8 mouse cellular contexts compared by ENCODE assay signal in the genomic region with DNA sequence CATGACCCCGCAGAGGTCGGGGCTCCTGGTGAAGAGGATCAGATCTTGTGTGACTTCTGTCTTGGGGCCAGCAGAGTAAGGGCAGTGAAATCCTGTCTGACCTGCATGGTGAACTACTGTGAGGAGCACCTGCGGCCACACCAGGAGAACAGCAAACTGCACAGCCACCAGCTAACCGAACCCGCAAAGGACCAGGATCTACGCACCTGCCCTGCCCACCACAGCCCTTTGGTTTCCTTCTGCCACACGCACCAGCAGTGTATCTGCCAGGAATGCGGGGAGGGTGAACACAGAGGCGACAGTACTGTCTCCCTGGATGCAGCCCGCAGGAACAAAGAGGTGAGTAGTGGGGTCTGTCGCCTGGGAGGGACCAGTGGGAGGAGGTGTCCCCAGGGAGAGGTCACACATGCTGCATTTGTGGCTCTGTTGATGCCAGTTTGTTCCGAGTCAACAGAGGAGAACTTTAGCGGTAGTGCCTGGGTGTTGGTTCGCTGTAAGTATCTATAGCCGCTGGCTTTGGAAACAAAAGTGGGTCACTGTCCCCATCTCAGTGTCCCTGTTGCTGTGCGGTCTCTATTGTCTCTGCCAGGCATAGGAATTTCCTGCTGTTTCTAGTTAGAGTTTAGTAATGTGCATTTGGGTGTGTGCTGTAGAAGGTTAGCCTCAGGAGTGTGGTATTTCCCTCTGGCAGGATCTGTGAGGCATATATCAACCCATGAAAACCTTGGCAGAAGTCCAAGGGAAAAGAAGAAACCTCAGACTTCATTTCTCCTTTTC. TPM values are rescaled to one million over a fixed set of nuclear protein-coding genes. Genes with fewer than 3 reads are reported as not detected.
DNase-seq lines count a peak whose midpoint lies in the region; ATAC-seq lines count a peak whose summit lies in the region.

No protein-coding gene starts in this region.

- peaks cover 8% of the 10 kb centered on the region for H3K4me1 ChIP-seq in erythroblast, embryonic 14.5 days (ENCODE audit: control insufficient read depth)
- H3K4me1 ChIP-seq in forebrain, embryonic 11.5 days (replicated peaks; ENCODE audit: control insufficient read depth, insufficient read depth, low read length) = peaks cover 10% of the 10 kb centered on the region; the same call in 1 of the 2 replicates
- H3K4me1 ChIP-seq in limb, embryonic 15.5 days = peaks cover 48% of the 10 kb centered on the region
- peaks cover 7% of the 10 kb centered on the region for H3K4me1 ChIP-seq in midbrain, embryonic 16.5 days (ENCODE audit: control insufficient read depth, insufficient read depth, low read length)

- peaks cover 22% of the 10 kb centered on the region for H3K27me3 ChIP-seq in erythroblast, embryonic 14.5 days (ENCODE audit: control insufficient read depth)
- H3K27me3 ChIP-seq in forebrain, embryonic 11.5 days (ENCODE audit: control insufficient read depth, insufficient read depth, low read length) = no peaks in the 10 kb centered on the region
- no peaks in the 10 kb centered on the region for H3K27me3 ChIP-seq in limb, embryonic 15.5 days
- no peaks in the 10 kb centered on the region for H3K27me3 ChIP-seq in midbrain, embryonic 16.5 days (ENCODE audit: control insufficient read depth, insufficient read depth, low read depth, low read length)

- H3K9ac ChIP-seq in forebrain, embryonic 11.5 days (ENCODE audit: low read length) = peak overlapping the region; percentile 35
- peak overlapping the region; percentile 18 for H3K9ac ChIP-seq in limb, embryonic 15.5 days
- peak overlapping the region; percentile 61 for H3K9ac ChIP-seq in midbrain, embryonic 16.5 days (ENCODE audit: low read depth, low read length)

- peak; percentile 37 for DNase-seq in R1 (ENCODE audit: low read depth, low spot score)
- DNase-seq in forebrain, embryonic 11.5 days (ENCODE audit: low spot score) = peak; percentile 53
- DNase-seq in thymus, postnatal 36 days = peak; percentile 10 to 12

- peak overlapping the region; percentile 18 for H3K4me3 ChIP-seq in erythroblast, embryonic 14.5 days (replicated peaks)
- peak overlapping the region; percentile 22 for H3K4me3 ChIP-seq in forebrain, embryonic 11.5 days (ENCODE audit: low read depth, low read length)
- H3K4me3 ChIP-seq in limb, embryonic 15.5 days = peak overlapping the region; percentile 49
- peak overlapping the region; percentile 45 for H3K4me3 ChIP-seq in midbrain, embryonic 16.5 days (ENCODE audit: low read depth, low read length)

- no peak for ATAC-seq in erythroblast, adult 5-6 weeks (replicated peaks; ENCODE audit: low FRiP score, poor library complexity, severe bottlenecking)
- 0 out of 2 replicates have a peak, but pooled peaks have one; percentile 21 for ATAC-seq in forebrain, embryonic 11.5 days (replicated peaks; ENCODE audit: low FRiP score)
- peak; percentile 18 to 31 for ATAC-seq in hematopoietic stem cell, adult 5-6 weeks (replicated peaks in 1 of 2; ENCODE audit: insufficient read depth in 1 of 2, low FRiP score in 2 of 2, low TSS enrichment in 1 of 2, low read depth in 1 of 2, poor library complexity in 2 of 2, severe bottlenecking in 2 of 2)
- 0 out of 2 replicates have a peak, but pooled peaks have one; percentile 2 for ATAC-seq in limb, embryonic 15.5 days (ENCODE audit: insufficient number of reproducible peaks, low FRiP score, low TSS enrichment, low read depth)
- ATAC-seq in midbrain, embryonic 16.5 days = 0 out of 2 replicates have a peak, but pooled peaks have one; percentile 36

- no peak overlapping the region for H3K27ac ChIP-seq in forebrain, embryonic 11.5 days (ENCODE audit: low read depth, low read length)
- peak overlapping the region; percentile 85 for H3K27ac ChIP-seq in limb, embryonic 15.5 days
- H3K27ac ChIP-seq in midbrain, embryonic 16.5 days (ENCODE audit: low read length) = 0 out of 2 replicates have a peak overlapping the region, but pooled peaks have one; percentile 28

- no peaks in the 10 kb centered on the region for H3K9me3 ChIP-seq in erythroblast, embryonic 14.5 days (ENCODE audit: control insufficient read depth, low read length)
- no peaks in the 10 kb centered on the region for H3K9me3 ChIP-seq in forebrain, embryonic 11.5 days (ENCODE audit: control insufficient read depth, low read length)
- no peaks in the 10 kb centered on the region for H3K9me3 ChIP-seq in limb, embryonic 15.5 days
- H3K9me3 ChIP-seq in midbrain, embryonic 16.5 days (replicated peaks; ENCODE audit: control insufficient read depth, low read length, poor library complexity, severe bottlenecking) = no peaks in the 10 kb centered on the region

- H3K36me3 ChIP-seq in erythroblast, embryonic 14.5 days (ENCODE audit: control insufficient read depth) = no peaks in the 10 kb centered on the region
- no peaks in the 10 kb centered on the region for H3K36me3 ChIP-seq in forebrain, embryonic 11.5 days (ENCODE audit: control insufficient read depth, insufficient read depth, low read length)
- H3K36me3 ChIP-seq in limb, embryonic 15.5 days = no peaks in the 10 kb centered on the region
- no peaks in the 10 kb centered on the region for H3K36me3 ChIP-seq in midbrain, embryonic 16.5 days (ENCODE audit: control insufficient read depth, insufficient read depth, low read length)

- H3K4me2 ChIP-seq in forebrain, embryonic 11.5 days (ENCODE audit: low read depth, low read length, severe bottlenecking) = peak overlapping the region; percentile 53
- H3K4me2 ChIP-seq in limb, embryonic 15.5 days = peak overlapping the region; percentile 64
- H3K4me2 ChIP-seq in midbrain, embryonic 16.5 days (ENCODE audit: low read length) = peak overlapping the region; percentile 70

- WGBS in forebrain, embryonic 11.5 days = 25% methylated on average over 16 of the region's 16 CpGs
- WGBS in limb, embryonic 15.5 days = 7% methylated on average over 16 of the region's 16 CpGs
- WGBS in midbrain, embryonic 16.5 days = 19% methylated on average over 16 of the region's 16 CpGs

RNA-seq across cellular contexts. Expression of a gene that starts 0.8 kb away (rescaled TPM):
- not detected in 2 replicates for polyA plus RNA-seq in erythroblast, embryonic 14.5 days (2012)
- total RNA-seq in erythroblast, adult 5-6 weeks (2015; ENCODE audit: low replicate concordance) = 7.5 and 8.8 TPM in 2 replicates
- 4.3 and 8.5 TPM in 2 replicates for total RNA-seq in erythroblast, adult 5-6 weeks (2017; ENCODE audit: low replicate concordance)
- 3.5 and 4.3 TPM in 2 replicates for polyA plus RNA-seq in forebrain, embryonic 11.5 days (2014; fragmentation: Nextera tagmentation; extraction: Ambion mirVana)
- total RNA-seq in hematopoietic stem cell, adult 5-6 weeks (2017) = 13.2 and 22.3 TPM in 2 replicates
- 24.6 and 26.1 TPM in 2 replicates for polyA plus RNA-seq in limb, embryonic 15.5 days (2015; fragmentation: Nextera tagmentation; extraction: Ambion mirVana)
- 6.8 and 8.0 TPM in 2 replicates for polyA plus RNA-seq in midbrain, embryonic 16.5 days (2015; fragmentation: Nextera tagmentation; extraction: Ambion mirVana)

RNA-seq across cellular contexts. Expression of a gene that starts 26.0 kb away (rescaled TPM):
- not detected in 2 replicates for polyA plus RNA-seq in erythroblast, embryonic 14.5 days (2012)
- total RNA-seq in erythroblast, adult 5-6 weeks (2015; ENCODE audit: low replicate concordance) = not detected in 2 replicates
- total RNA-seq in erythroblast, adult 5-6 weeks (2017; ENCODE audit: low replicate concordance) = 0.42 TPM in 1 of 2 replicates, not detected in the other
- polyA plus RNA-seq in forebrain, embryonic 11.5 days (2014; fragmentation: Nextera tagmentation; extraction: Ambion mirVana) = 0.36 and 0.59 TPM in 2 replicates
- 4.4 and 6.5 TPM in 2 replicates for total RNA-seq in hematopoietic stem cell, adult 5-6 weeks (2017)
- polyA plus RNA-seq in limb, embryonic 15.5 days (2015; fragmentation: Nextera tagmentation; extraction: Ambion mirVana) = 0.20 and 0.65 TPM in 2 replicates
- polyA plus RNA-seq in midbrain, embryonic 16.5 days (2015; fragmentation: Nextera tagmentation; extraction: Ambion mirVana) = 0.31 and 0.50 TPM in 2 replicates

RNA-seq across cellular contexts. Expression of a gene that starts 31.6 kb away (rescaled TPM):
- polyA plus RNA-seq in erythroblast, embryonic 14.5 days (2012) = 0.02 TPM in 1 of 2 replicates, not detected in the other
- 0.63 TPM in 1 of 2 replicates, not detected in the other for total RNA-seq in erythroblast, adult 5-6 weeks (2015; ENCODE audit: low replicate concordance)
- not detected in 2 replicates for total RNA-seq in erythroblast, adult 5-6 weeks (2017; ENCODE audit: low replicate concordance)
- polyA plus RNA-seq in forebrain, embryonic 11.5 days (2014; fragmentation: Nextera tagmentation; extraction: Ambion mirVana) = 26.7 and 31.0 TPM in 2 replicates
- 7.8 and 9.7 TPM in 2 replicates for total RNA-seq in hematopoietic stem cell, adult 5-6 weeks (2017)
- 21.8 and 22.3 TPM in 2 replicates for polyA plus RNA-seq in limb, embryonic 15.5 days (2015; fragmentation: Nextera tagmentation; extraction: Ambion mirVana)
- 32.5 and 34.1 TPM in 2 replicates for polyA plus RNA-seq in midbrain, embryonic 16.5 days (2015; fragmentation: Nextera tagmentation; extraction: Ambion mirVana)

RNA-seq across cellular contexts. Expression of a gene that starts 58.4 kb away (rescaled TPM):
- polyA plus RNA-seq in erythroblast, embryonic 14.5 days (2012) = not detected in 2 replicates
- 2.7 and 10.7 TPM in 2 replicates for total RNA-seq in erythroblast, adult 5-6 weeks (2015; ENCODE audit: low replicate concordance)
- 2.4 and 5.7 TPM in 2 replicates for total RNA-seq in erythroblast, adult 5-6 weeks (2017; ENCODE audit: low replicate concordance)
- polyA plus RNA-seq in forebrain, embryonic 11.5 days (2014; fragmentation: Nextera tagmentation; extraction: Ambion mirVana) = 35.3 and 37.5 TPM in 2 replicates
- 43.8 and 46.2 TPM in 2 replicates for total RNA-seq in hematopoietic stem cell, adult 5-6 weeks (2017)
- polyA plus RNA-seq in limb, embryonic 15.5 days (2015; fragmentation: Nextera tagmentation; extraction: Ambion mirVana) = 82.1 and 85.3 TPM in 2 replicates
- 63.9 and 68.0 TPM in 2 replicates for polyA plus RNA-seq in midbrain, embryonic 16.5 days (2015; fragmentation: Nextera tagmentation; extraction: Ambion mirVana)

Comparison
In these comparisons a context has a peak if more than half of its experiments do, and no peak if none do; other contexts are left out.
1. RNA of a gene that starts 31.6 kb away (polyA plus RNA-seq): 32.5 to 34.1 TPM in midbrain, embryonic 16.5 days, 26.7 to 31.0 TPM in forebrain, embryonic 11.5 days and 21.8 to 22.3 TPM in limb, embryonic 15.5 days; 0.02 TPM in erythroblast, embryonic 14.5 days; every median in the first group is over 10 times any median in the second.
2. Peak in every context shown above with its lines, with median percentiles within 50 percentile points of each other: H3K4me3 ChIP-seq, DNase-seq, H3K4me2 ChIP-seq and H3K9ac ChIP-seq.